Mouse (Mus musculus) embryo, embryonic 11 days (tissue): ENCODE data around the gene Ppara.

Experiments used
- DNase-seq: peaks from one replicate; pipeline ENCODE4 v3.0.0-alpha.2; 2015

Gene Ppara

DNA sequence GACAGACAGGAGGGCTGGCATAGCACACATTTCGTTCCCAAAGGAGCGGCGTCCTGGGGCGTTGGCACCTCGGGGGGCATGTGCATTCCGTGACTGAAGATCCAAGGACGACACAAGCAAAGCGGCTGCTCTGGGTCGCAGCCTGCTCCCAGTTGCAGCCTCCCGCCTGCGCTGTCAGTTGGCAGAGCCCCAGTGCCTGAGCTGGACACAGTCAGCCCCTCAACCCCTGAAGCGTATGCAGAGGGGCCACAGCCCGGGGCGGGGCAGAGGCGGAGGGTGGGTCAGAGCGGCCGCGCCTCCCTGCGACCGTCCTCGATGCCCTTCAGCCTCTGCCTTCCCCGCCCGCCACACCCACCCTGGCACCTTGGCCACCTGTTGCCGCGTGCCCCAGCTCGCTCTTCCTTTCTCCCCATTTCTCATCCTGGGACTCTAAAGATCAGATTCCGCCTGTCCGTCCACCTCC is at the start of gene Ppara:
Gene Ppara (plus strand): TSS at position 413 of the 463 bp plus-strand sequence.
- DNase-seq, result peak; percentile 13

- DNase-seq, result peak; percentile 65
Measured at GRCm38 (mm10) chr15:85686641-85687395, 48.0 kb upstream of the Ppara start.

GRCm38 (mm10) chr15:85687630-85688410 is 47.0 kb upstream of the Ppara start:
- DNase-seq, result peak; percentile 25

GRCm38 (mm10) chr15:85688734-85689133 is 46.0 kb upstream of the Ppara start:
- DNase-seq, result no peak

DNA sequence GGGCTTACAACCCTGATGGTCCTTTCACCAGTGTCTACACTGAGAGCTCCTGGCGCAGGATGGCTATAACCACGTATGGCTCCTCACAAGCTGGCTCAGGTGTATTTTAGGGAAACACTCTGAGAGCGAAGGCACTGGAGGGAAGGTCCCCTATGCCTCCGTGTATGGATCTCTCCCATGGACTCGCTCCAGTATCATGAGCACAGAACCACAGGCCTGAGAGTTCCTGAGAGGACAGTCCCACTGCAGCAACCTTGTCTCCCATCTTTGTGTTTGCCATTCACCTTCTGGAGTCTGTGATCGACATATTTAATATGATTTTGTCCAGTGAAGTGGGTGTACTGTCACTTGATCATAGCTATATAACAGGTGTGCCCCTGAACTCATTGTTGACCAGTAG is 45.3 kb upstream of the Ppara start:
- no peak for DNase-seq

- DNase-seq, result no peak
Measured at GRCm38 (mm10) chr15:85690058-85690457, 44.7 kb upstream of the Ppara start.

DNA sequence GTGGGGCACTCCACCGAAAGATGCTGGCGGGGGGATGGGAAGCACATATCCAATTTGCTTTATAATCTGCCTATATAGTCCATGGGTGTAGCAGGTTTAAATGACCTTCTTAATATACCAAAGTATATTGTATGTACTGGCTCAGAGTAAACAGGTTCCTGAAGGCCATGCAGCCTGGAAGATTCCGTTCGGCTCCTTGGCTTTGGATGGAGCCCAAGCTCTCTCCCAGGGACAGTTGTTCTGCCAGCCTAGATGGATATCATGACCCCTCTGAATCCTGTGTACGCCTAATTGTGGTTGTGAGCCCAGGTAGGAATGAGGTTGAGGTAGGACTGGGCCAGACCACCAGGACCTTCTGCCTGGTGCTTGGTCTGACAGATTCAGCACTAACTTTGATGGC is 43.9 kb upstream of the Ppara start:
- no peak for DNase-seq

- no peak for DNase-seq
Measured at GRCm38 (mm10) chr15:85693115-85693514, 41.7 kb upstream of the Ppara start.

- no peak for DNase-seq
Measured at GRCm38 (mm10) chr15:85693819-85694218, 41.0 kb upstream of the Ppara start.

GRCm38 (mm10) chr15:85694379-85694778 is 40.4 kb upstream of the Ppara start:
- DNase-seq, result no peak

DNA sequence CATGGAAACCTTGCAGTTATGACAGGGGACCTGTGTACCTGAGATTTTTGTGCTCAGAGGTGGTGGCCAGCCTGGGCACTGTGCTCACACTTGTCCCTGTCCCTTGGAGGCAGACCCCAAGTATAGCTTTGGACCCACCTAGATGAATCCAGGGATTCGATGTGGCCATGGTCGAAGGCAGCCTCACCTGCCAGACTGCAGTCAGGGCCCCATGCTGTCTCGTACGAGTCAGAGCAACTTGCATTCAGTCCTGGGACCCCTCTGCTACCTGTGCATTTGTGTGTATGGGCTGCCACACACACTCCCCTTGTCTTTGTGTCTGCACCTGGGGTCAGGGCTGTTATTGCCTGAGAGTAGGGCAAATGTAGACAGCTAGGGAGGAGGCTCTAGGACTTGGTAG is 39.5 kb upstream of the Ppara start:
- DNase-seq, result no peak

- no peak for DNase-seq
Measured at GRCm38 (mm10) chr15:85698345-85699034, 36.3 kb upstream of the Ppara start.

GRCm38 (mm10) chr15:85699452-85699851 is 35.3 kb upstream of the Ppara start:
- DNase-seq, result no peak

- DNase-seq, result no peak
Measured at GRCm38 (mm10) chr15:85699862-85700501, 34.8 kb upstream of the Ppara start.

GRCm38 (mm10) chr15:85700716-85701115 is 34.1 kb upstream of the Ppara start:
- no peak for DNase-seq

- no peak for DNase-seq
Measured at GRCm38 (mm10) chr15:85701128-85701930, 33.5 kb upstream of the Ppara start.

- DNase-seq, result no peak
Measured at GRCm38 (mm10) chr15:85702411-85702951, 32.3 kb upstream of the Ppara start.

GRCm38 (mm10) chr15:85703194-85703641 is 31.6 kb upstream of the Ppara start:
- no peak for DNase-seq

DNA sequence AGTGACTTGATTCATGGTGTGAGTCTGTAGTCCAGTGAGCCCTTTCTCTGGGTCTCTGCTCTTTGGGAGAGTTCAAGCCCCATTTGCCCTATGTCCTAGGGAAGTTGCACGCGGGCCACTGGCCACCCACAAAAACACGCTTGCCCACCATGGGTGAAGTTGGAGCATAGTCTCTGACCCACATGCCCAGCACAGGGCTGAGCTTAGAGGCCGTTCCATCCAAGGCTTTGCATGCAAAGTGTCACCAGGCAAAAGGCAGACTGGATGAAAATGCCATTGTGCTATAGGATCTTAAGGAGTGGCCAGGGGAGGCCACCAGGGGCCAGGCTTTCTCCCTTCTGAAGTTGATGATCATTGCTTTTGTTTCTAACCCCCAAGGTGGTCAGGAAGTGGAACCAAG is 30.9 kb upstream of the Ppara start:
- DNase-seq, result no peak

- DNase-seq, result no peak
Measured at GRCm38 (mm10) chr15:85704341-85705012, 30.3 kb upstream of the Ppara start.

GRCm38 (mm10) chr15:85705013-85705528 is 29.7 kb upstream of the Ppara start:
- DNase-seq, result no peak
